ENCODE assay signal across 18 mouse cellular contexts in genomic region chr16:91367066-91367465, GRCm38 (mm10). TPM values are rescaled to one million over a fixed set of nuclear protein-coding genes. Genes with fewer than 3 reads are reported as not detected.
DNase-seq lines count a peak whose midpoint lies in the region; ATAC-seq lines count a peak whose summit lies in the region.
"Had no signal": no experiment of that assay in that cellular context is flagged by ENCODE, and none has a peak within 500 bp of the region (broad histone marks: within the 10 kb centered on the region; RNA-seq: fewer than 3 reads in every experiment).

No protein-coding gene starts in this region.

- ATAC-seq in heart, embryonic 15.5 days (replicated peaks; ENCODE audit: insufficient number of reproducible peaks, insufficient read depth, low FRiP score, low read depth) = no peak
- ATAC-seq in megakaryocyte, adult 5-6 weeks (ENCODE audit: poor library complexity, severe bottlenecking) = peak; percentile 86
- ATAC-seq: intestine, embryonic 16.5 days had no signal

- no peaks in the 10 kb centered on the region for H3K36me3 ChIP-seq in heart, embryonic 15.5 days
- H3K36me3 ChIP-seq: forebrain, embryonic 10.5 days had no signal

- peaks cover 20% of the 10 kb centered on the region for H3K4me1 ChIP-seq in heart, embryonic 15.5 days (replicated peaks)
- H3K4me1 ChIP-seq in brown adipose tissue, adult 24 weeks (ENCODE audit: control insufficient read depth, insufficient read depth, insufficient read length, low read length) = peaks cover 23% of the 10 kb centered on the region

- H3K9ac ChIP-seq in heart, embryonic 15.5 days = no peak overlapping the region

- WGBS in heart, embryonic 15.5 days = 67% methylated on average over 2 of the region's 2 CpGs

- H3K9me3 ChIP-seq in heart, embryonic 15.5 days (replicated peaks) = no peaks in the 10 kb centered on the region
- H3K9me3 ChIP-seq: forebrain, embryonic 10.5 days had no signal

- DNase-seq in heart, postnatal 25 days (ENCODE audit: low spot score) = no peak
- peak; percentile 49 for DNase-seq in A20 (ENCODE audit: low read depth, low spot score)
- no peak for DNase-seq in layer of hippocampus, adult 18-20 months (ENCODE audit: low spot score in 2 of 2)
- DNase-seq in thymus, postnatal 4 days = no peak
- DNase-seq in kidney, adult 8-10 months = no peak
- DNase-seq: adrenal gland, postnatal 10 days; cerebellum, adult 11-12 months; gastrocnemius, adult 2 months; heart, postnatal 10 days had no signal

- H3K27me3 ChIP-seq in heart, embryonic 15.5 days = no peaks in the 10 kb centered on the region

- H3K4me3 ChIP-seq in heart, embryonic 15.5 days = no peak overlapping the region
- H3K4me3 ChIP-seq in brown adipose tissue, adult 24 weeks (ENCODE audit: insufficient read depth, low read depth, low read length) = no peak overlapping the region
- H3K4me3 ChIP-seq: forebrain, embryonic 10.5 days; gastrocnemius, adult 2 months; layer of hippocampus, adult 2 months had no signal

- H3K27ac ChIP-seq in heart, embryonic 15.5 days = peak overlapping the region; percentile 43; the same call in 1 of the 2 replicates
- peak overlapping the region; percentile 46 for H3K27ac ChIP-seq in brown adipose tissue, adult 24 weeks (replicated peaks; ENCODE audit: low read depth, low read length)
- H3K27ac ChIP-seq: forebrain, embryonic 10.5 days; gastrocnemius, adult 2 months; layer of hippocampus, adult 2 months had no signal

- H3K4me2 ChIP-seq in heart, embryonic 15.5 days = no peak overlapping the region

- intact Hi-C loops in heart, postnatal 25 days (cut with DNase I) = no loop called here

RNA-seq across cellular contexts. Expression of gene Ifnar2, which starts 5.5 kb away (rescaled TPM):
- 52.5 and 58.9 TPM in 2 replicates for polyA plus RNA-seq in heart, embryonic 15.5 days (2015; fragmentation: Nextera tagmentation; extraction: Ambion mirVana)
- 10 to 100 TPM; 34.5 to 37.6 TPM for total RNA-seq in heart, postnatal 25 days (2021)
- polyA plus RNA-seq in brown adipose tissue, adult 24 weeks (2012; ENCODE audit: insufficient read depth, insufficient read length, missing spikeins) = 147 and 149 TPM in 2 replicates
- total RNA-seq in megakaryocyte, adult 5-6 weeks (2015) = 287 and 289 TPM in 2 replicates
- 257 and 285 TPM in 2 replicates for total RNA-seq in megakaryocyte, adult 5-6 weeks (2017)
- 10 to 100 TPM; 22.8 to 25.9 TPM for total RNA-seq in layer of hippocampus, adult 18-20 months (2021)

RNA-seq across cellular contexts. Expression of gene Gm21970, which starts 24.5 kb away (rescaled TPM):
- polyA plus RNA-seq in heart, embryonic 15.5 days (2015; fragmentation: Nextera tagmentation; extraction: Ambion mirVana) = not detected in 2 replicates
- not detected for total RNA-seq in heart, postnatal 25 days (2021)
- 13.8 TPM in 1 of 2 replicates, not detected in the other for polyA plus RNA-seq in brown adipose tissue, adult 24 weeks (2012; ENCODE audit: insufficient read depth, insufficient read length, missing spikeins)
- 0.29 TPM in 1 of 2 replicates, not detected in the other for total RNA-seq in megakaryocyte, adult 5-6 weeks (2015)
- total RNA-seq in megakaryocyte, adult 5-6 weeks (2017) = not detected in 2 replicates
- total RNA-seq in layer of hippocampus, adult 18-20 months (2021) = not detected
- total RNA-seq: adrenal gland, postnatal 10 days; heart, postnatal 10 days; layer of hippocampus, adult 2 months; left cerebral cortex, postnatal 25 days had no signal
- polyA plus RNA-seq: C2C12; forebrain, embryonic 10.5 days; intestine, embryonic 16.5 days; small intestine, adult 2 months had no signal

RNA-seq across cellular contexts. Expression of gene Il10rb, which starts 38.9 kb away (rescaled TPM):
- 57.9 and 58.9 TPM in 2 replicates for polyA plus RNA-seq in heart, embryonic 15.5 days (2015; fragmentation: Nextera tagmentation; extraction: Ambion mirVana)
- 100 to 1,000 TPM in 1 of 2 experiments, 10 to 100 TPM in 1; 97.5 to 105 TPM for total RNA-seq in heart, postnatal 25 days (2021)
- polyA plus RNA-seq in brown adipose tissue, adult 24 weeks (2012; ENCODE audit: insufficient read depth, insufficient read length, missing spikeins) = 29.5 and 44.8 TPM in 2 replicates
- 66.6 and 68.3 TPM in 2 replicates for total RNA-seq in megakaryocyte, adult 5-6 weeks (2015)
- 63.3 and 64.6 TPM in 2 replicates for total RNA-seq in megakaryocyte, adult 5-6 weeks (2017)
- total RNA-seq in layer of hippocampus, adult 18-20 months (2021) = 1 to 10 TPM; 7.8 to 9.5 TPM

Comparison
In these comparisons a context has a peak if more than half of its experiments do, and no peak if none do; other contexts are left out.
1. RNA of gene Ifnar2, which starts 5.5 kb away (total RNA-seq): 257 to 289 TPM in megakaryocyte, adult 5-6 weeks; 34.5 to 37.6 TPM in heart, postnatal 25 days and 22.8 to 25.9 TPM in layer of hippocampus, adult 18-20 months; every median in the first group is over 4 times any median in the second.
2. RNA of gene Il10rb, which starts 38.9 kb away (total RNA-seq): 97.5 to 105 TPM in heart, postnatal 25 days and 63.3 to 68.3 TPM in megakaryocyte, adult 5-6 weeks; 7.8 to 9.5 TPM in layer of hippocampus, adult 18-20 months; every median in the first group is over 4 times any median in the second.